Mouse (Mus musculus): ENCODE measurements around the gene Opcml.

DNA sequence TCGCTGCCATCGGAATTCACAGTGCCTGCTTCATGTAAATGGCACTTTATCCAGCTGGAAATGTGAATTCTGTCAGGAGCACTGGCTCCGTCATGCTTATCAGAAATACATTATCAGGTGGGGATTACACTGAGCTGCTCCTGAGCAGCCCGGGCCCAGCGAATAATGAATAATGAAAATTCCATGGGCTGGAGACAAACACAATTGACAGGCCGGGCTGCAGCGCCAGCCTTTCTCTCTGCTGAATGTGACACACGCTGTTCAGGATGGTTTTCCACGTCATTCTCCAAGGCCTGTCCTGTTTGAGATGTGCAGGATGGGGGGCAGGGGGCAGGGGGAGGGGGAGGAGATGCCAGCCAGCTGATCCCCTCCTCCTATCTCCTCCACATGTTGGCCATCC is 757.6 kb downstream of the Opcml start:
- TF ChIP-seq CTCF (IDR thresholded peaks at IDR 0.05; ENCODE audit: low read depth): no peak
- no peak for TF ChIP-seq EP300 (IDR thresholded peaks at IDR 0.05; ENCODE audit: low read depth)
